Mouse (Mus musculus): ENCODE data around the gene Dhx32. TPM values are rescaled to one million over a fixed set of nuclear protein-coding genes. Genes with fewer than 3 reads are reported as not detected.

The Dhx32 gene
- polyA plus RNA-seq, 1 experiment from 2014 or later: 24.7 TPM

DNA sequence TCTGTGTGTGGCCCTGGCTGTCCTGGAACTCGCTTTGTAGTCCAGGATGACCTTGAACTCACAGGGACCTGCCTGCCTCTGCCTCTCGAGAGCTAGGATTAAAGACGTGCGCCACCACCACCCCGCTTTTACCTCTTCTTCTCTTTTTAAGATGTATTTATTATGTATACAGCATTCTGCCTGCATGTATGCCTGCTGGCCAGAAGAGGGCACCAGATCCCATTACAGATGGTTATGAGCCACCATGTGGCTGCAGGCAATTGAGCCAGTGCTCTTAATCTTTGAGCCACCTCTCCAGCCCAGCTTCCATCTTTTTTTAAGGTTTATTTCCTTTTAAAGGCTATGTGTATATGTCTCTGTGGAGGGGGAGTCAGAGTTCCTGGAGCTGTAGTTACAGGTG, 98.4 kb downstream of the Dhx32 start:
- Histone ChIP-seq H3K27ac (ENCODE audit: low read depth, low read length) (no peak overlapping the region), H3K27me3 (ENCODE audit: control insufficient read depth, insufficient read depth, low read length) (no peaks in the 10 kb centered on the region), H3K36me3 (ENCODE audit: control insufficient read depth, insufficient read depth, low read length) (peaks cover 20% of the 10 kb centered on the region), H3K4me1 (ENCODE audit: control insufficient read depth, insufficient read depth, low read length) (no peaks in the 10 kb centered on the region), H3K4me3 (ENCODE audit: low read depth, low read length) (no peak overlapping the region), H3K4me2 (no peak overlapping the region), H3K9ac (ENCODE audit: low read depth, low read length) (no peak overlapping the region), H3K9me3 (replicated peaks; ENCODE audit: control insufficient read depth, low read length) (peaks cover 14% of the 10 kb centered on the region)
- ATAC-seq (replicated peaks; ENCODE audit: insufficient number of reproducible peaks, low FRiP score, low TSS enrichment): no peak
- 81% methylated on average over 5 of the region's 5 CpGs for WGBS (ENCODE audit: insufficient replicate concordance)

DNA sequence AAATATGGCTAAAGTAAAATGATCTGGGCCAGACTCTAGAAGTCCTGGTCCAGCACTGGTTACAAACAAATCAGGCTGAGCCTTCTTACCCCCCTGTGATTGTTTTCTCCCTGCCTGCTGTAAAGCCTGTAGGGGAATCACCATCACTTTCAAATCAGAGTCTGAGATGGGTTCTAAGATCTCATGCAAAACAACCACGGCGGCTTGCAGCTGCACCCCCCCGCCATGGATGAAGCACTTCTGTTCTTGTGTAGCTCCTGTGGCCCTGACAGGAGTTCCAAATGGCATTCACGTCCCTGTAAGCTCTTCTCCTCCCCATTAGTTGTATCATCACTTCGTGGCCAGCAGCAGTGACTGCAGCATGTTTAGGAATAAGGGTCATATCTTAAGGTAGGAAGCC, 98.9 kb downstream of the Dhx32 start:
- Histone ChIP-seq H3K36me3 (ENCODE audit: control insufficient read depth, insufficient read depth, low read length) (peaks cover 15% of the 10 kb centered on the region), H3K9ac (ENCODE audit: low read depth, low read length) (no peak overlapping the region), H3K27ac (ENCODE audit: low read depth, low read length) (no peak overlapping the region), H3K4me3 (ENCODE audit: low read depth, low read length) (no peak overlapping the region), H3K4me2 (no peak overlapping the region), H3K9me3 (replicated peaks; ENCODE audit: control insufficient read depth, low read length) (peaks cover 13% of the 10 kb centered on the region), H3K4me1 (ENCODE audit: control insufficient read depth, insufficient read depth, low read length) (no peaks in the 10 kb centered on the region), H3K27me3 (ENCODE audit: control insufficient read depth, insufficient read depth, low read length) (no peaks in the 10 kb centered on the region)
- 76% methylated on average over 5 of the region's 5 CpGs for WGBS (ENCODE audit: insufficient replicate concordance)
- ATAC-seq (replicated peaks; ENCODE audit: insufficient number of reproducible peaks, low FRiP score, low TSS enrichment): no peak

DNA sequence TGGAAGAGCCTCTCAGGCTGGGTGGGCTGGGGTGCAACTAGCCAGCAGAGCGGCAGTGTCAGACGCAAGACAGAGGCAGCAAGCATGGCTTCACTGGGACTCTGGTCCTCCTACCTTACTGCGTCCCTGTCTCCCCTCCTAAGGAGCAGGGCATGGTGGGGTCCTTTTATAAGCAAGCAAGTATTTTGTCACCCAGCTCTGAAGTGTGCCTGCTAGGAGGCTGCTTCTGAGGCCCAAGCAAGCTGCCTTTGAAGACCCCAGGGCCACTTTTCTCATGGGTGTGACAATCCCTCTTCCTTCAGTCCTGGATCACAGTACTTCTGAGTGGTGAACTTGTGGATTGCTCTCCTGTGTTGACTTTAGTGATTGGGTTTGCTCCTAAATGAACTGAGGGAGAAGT, 102.6 kb downstream of the Dhx32 start, which contains the start of gene Mmp21:
TSS of gene Mmp21 (minus strand) at position 101 of the 400 bp plus-strand sequence.
- H3K27me3 ChIP-seq (ENCODE audit: control insufficient read depth, insufficient read depth, low read length): no peaks in the 10 kb centered on the region
- WGBS (ENCODE audit: insufficient replicate concordance): 70% methylated on average over 3 of the region's 3 CpGs

DNA sequence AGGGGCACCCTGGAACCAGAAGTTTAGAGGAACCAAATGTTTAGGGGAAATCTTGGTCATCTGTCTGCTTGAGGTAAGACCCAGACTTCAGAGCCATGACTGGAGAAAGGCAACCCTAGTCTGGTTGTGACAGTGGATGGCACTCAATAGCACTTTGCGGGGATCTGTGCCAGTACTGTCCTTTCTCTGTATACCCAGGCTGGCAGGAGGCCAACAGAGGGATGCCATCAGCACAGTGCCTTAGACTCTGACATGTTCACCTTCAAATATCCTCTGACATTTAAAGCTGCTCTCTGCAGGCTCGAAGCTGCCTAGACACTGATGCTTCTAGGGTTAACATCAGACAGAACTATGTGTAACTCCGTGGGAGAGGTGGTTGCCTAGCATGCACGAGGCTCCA, 103.1 kb downstream of the Dhx32 start:
- Histone ChIP-seq H3K4me2 (no peak overlapping the region), H3K4me1 (ENCODE audit: control insufficient read depth, insufficient read depth, low read length) (no peaks in the 10 kb centered on the region), H3K9me3 (replicated peaks; ENCODE audit: control insufficient read depth, low read length) (no peaks in the 10 kb centered on the region), H3K4me3 (ENCODE audit: low read depth, low read length) (no peak overlapping the region), H3K27ac (ENCODE audit: low read depth, low read length) (no peak overlapping the region), H3K27me3 (ENCODE audit: control insufficient read depth, insufficient read depth, low read length) (no peaks in the 10 kb centered on the region), H3K9ac (ENCODE audit: low read depth, low read length) (no peak overlapping the region), H3K36me3 (ENCODE audit: control insufficient read depth, insufficient read depth, low read length) (0 out of 2 replicates have a peak, but pooled peaks cover 3% of the 10 kb centered on the region)
- no peak for ATAC-seq (replicated peaks; ENCODE audit: insufficient number of reproducible peaks, low FRiP score, low TSS enrichment)
- WGBS (ENCODE audit: insufficient replicate concordance): 74% methylated on average over 4 of the region's 4 CpGs

More for the DNA sequence above, 102.6 kb downstream of the Dhx32 start, which contains the start of gene Mmp21:
- Histone ChIP-seq H3K36me3 (ENCODE audit: control insufficient read depth, insufficient read depth, low read length) (0 out of 2 replicates have a peak, but pooled peaks cover 3% of the 10 kb centered on the region), H3K9me3 (replicated peaks; ENCODE audit: control insufficient read depth, low read length) (no peaks in the 10 kb centered on the region), H3K27ac (ENCODE audit: low read depth, low read length) (no peak within 1 kb of the TSS), H3K4me2 (no peak within 1 kb of the TSS), H3K4me3 (ENCODE audit: low read depth, low read length) (no peak within 1 kb of the TSS), H3K9ac (ENCODE audit: low read depth, low read length) (no peak within 1 kb of the TSS), H3K4me1 (ENCODE audit: control insufficient read depth, insufficient read depth, low read length) (no peaks in the 10 kb centered on the region)
- no peak for ATAC-seq (replicated peaks; ENCODE audit: insufficient number of reproducible peaks, low FRiP score, low TSS enrichment)

DNA sequence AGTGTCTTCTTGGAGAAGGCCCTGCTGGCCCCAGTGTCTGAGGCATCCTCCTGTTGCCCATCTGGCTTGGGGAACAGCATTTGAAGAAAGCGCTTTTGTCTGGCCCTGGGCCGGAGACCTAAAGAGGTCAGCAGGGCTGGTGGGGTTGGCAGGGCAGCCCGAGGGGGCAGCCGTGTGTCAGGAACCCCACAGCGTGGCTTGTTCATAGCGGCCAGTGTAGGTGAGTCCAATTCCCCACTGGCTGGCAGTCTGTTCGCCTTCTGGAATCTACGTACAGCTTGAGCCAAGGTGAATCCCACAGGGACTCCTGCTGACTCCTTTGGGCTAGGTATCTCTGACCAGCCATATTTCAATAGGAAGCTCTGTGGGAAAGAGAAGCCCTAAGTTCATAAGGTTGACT, 103.8 kb downstream of the Dhx32 start:
- H3K27me3 ChIP-seq (ENCODE audit: control insufficient read depth, insufficient read depth, low read length): no peaks in the 10 kb centered on the region
- no peak for ATAC-seq (replicated peaks; ENCODE audit: insufficient number of reproducible peaks, low FRiP score, low TSS enrichment)

DNA sequence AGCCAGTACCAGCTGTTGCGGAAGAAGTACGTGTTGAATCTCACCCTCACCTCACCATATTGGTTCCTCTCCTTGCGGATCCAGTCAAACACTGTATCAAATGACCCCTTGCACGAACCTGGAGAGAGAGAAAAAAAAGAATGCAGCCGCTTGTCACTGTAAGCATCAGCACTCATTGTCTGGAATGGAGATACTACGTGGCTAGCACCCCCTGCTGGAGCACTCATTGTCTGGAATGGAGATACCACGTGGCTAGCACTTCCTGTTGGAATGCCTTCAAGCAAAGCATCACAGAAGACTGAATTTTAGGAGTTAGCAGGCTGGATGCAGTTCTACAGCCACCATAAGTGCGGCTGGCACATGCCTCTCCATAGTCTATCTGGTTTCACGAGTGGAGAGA, 106.5 kb downstream of the Dhx32 start:
- Histone ChIP-seq H3K4me1 (ENCODE audit: control insufficient read depth, insufficient read depth, low read length) (no peaks in the 10 kb centered on the region), H3K27ac (ENCODE audit: low read depth, low read length) (no peak overlapping the region), H3K4me3 (ENCODE audit: low read depth, low read length) (no peak overlapping the region), H3K36me3 (ENCODE audit: control insufficient read depth, insufficient read depth, low read length) (peaks cover 16% of the 10 kb centered on the region), H3K27me3 (ENCODE audit: control insufficient read depth, insufficient read depth, low read length) (no peaks in the 10 kb centered on the region), H3K4me2 (no peak overlapping the region), H3K9me3 (replicated peaks; ENCODE audit: control insufficient read depth, low read length) (no peaks in the 10 kb centered on the region), H3K9ac (ENCODE audit: low read depth, low read length) (no peak overlapping the region)
- 66% methylated on average over 9 of the region's 9 CpGs for WGBS (ENCODE audit: insufficient replicate concordance)
- no peak for ATAC-seq (replicated peaks; ENCODE audit: insufficient number of reproducible peaks, low FRiP score, low TSS enrichment)

More for the DNA sequence above, 103.8 kb downstream of the Dhx32 start:
- Histone ChIP-seq H3K27ac (ENCODE audit: low read depth, low read length) (no peak overlapping the region), H3K4me3 (ENCODE audit: low read depth, low read length) (no peak overlapping the region), H3K36me3 (ENCODE audit: control insufficient read depth, insufficient read depth, low read length) (0 out of 2 replicates have a peak, but pooled peaks cover 3% of the 10 kb centered on the region), H3K9ac (ENCODE audit: low read depth, low read length) (no peak overlapping the region), H3K4me2 (no peak overlapping the region), H3K9me3 (replicated peaks; ENCODE audit: control insufficient read depth, low read length) (no peaks in the 10 kb centered on the region), H3K4me1 (ENCODE audit: control insufficient read depth, insufficient read depth, low read length) (no peaks in the 10 kb centered on the region)
- WGBS (ENCODE audit: insufficient replicate concordance): 79% methylated on average over 8 of the region's 8 CpGs

Other genes starting within 250 kb of the Dhx32 start
- gene Tex36, start 180.6 kb downstream of the Dhx32 start, polyA plus RNA-seq (2014; fragmentation: Nextera tagmentation; extraction: Ambion mirVana): not detected in 2 replicates
- 15.2 and 20.1 TPM in 2 replicates for gene Edrf1, start 145.2 kb downstream of the Dhx32 start, polyA plus RNA-seq (2014; fragmentation: Nextera tagmentation; extraction: Ambion mirVana)
- 0.11 and 0.23 TPM in 2 replicates for gene Mmp21, start 102.7 kb downstream of the Dhx32 start, polyA plus RNA-seq (2014; fragmentation: Nextera tagmentation; extraction: Ambion mirVana)
- gene Bccip, start 73.4 kb downstream of the Dhx32 start, polyA plus RNA-seq (2014; fragmentation: Nextera tagmentation; extraction: Ambion mirVana): 100 and 102 TPM in 2 replicates
- 53.0 and 53.6 TPM in 2 replicates for gene Uros, start 72.7 kb downstream of the Dhx32 start, polyA plus RNA-seq (2014; fragmentation: Nextera tagmentation; extraction: Ambion mirVana)
- 0.10 TPM in 1 of 2 replicates, not detected in the other for gene Fank1, start 5.9 kb downstream of the Dhx32 start, polyA plus RNA-seq (2014; fragmentation: Nextera tagmentation; extraction: Ambion mirVana)